Comparison of ENCODE assay signal across 8 mouse cellular contexts in the genomic region with DNA sequence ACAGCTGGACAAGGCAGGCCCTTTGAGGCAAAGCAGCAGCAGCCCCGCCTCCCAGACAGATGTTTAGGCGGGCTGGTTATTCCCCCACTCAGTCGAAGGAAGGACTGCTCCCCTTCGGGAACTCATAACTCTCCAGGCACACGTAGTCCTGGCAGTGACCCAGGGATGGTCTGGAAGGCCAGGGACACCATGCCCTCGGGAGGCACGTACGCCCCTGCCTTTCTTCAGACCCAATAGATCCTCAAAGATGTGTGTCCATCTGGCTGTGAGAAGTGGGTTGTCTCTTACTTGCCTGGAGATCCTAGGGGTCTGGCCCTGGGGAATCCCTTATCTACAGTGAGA. TPM values are rescaled to one million over a fixed set of nuclear protein-coding genes. Genes with fewer than 3 reads are reported as not detected.
DNase-seq lines count a peak whose midpoint lies in the region; ATAC-seq and TF ChIP-seq lines count a peak whose summit lies in the region.

No protein-coding gene starts in this region.

- H3K4me3 ChIP-seq in heart, embryonic 14.5 days (ENCODE audit: control insufficient read depth in 1 of 2, insufficient read depth in 1 of 2, low read depth in 1 of 2, low read length in 2 of 2), result peak overlapping the region; percentile 6 to 77; a peak in 3 of 4 replicates
- H3K4me3 ChIP-seq in ES-E14 (ENCODE audit: insufficient read depth in 1 of 2, low read depth in 1 of 2, low read length in 2 of 2, poor library complexity in 1 of 2, severe bottlenecking in 1 of 2), result peak overlapping the region; percentile 34 to 59; a peak in 3 of 4 replicates
- peak overlapping the region; percentile 42 for H3K4me3 ChIP-seq in forebrain, postnatal 0 days (ENCODE audit: low read depth, low read length)
- no peak overlapping the region for H3K4me3 ChIP-seq in macrophage (ENCODE audit: inconsistent target)

- H3K27ac ChIP-seq in heart, embryonic 14.5 days (replicated peaks in 1 of 2; ENCODE audit: control insufficient read depth in 1 of 2, insufficient read depth in 1 of 2, low read depth in 2 of 2, low read length in 2 of 2), result peak overlapping the region; percentile 88 to 93
- no peak overlapping the region for H3K27ac ChIP-seq in ES-E14 (ENCODE audit: insufficient read depth, low read depth, low read length, poor library complexity, severe bottlenecking)
- H3K27ac ChIP-seq in forebrain, postnatal 0 days (ENCODE audit: low read depth, low read length), result no peak overlapping the region
- peak overlapping the region; percentile 37 for H3K27ac ChIP-seq in macrophage

- DNase-seq in heart, adult 11 months, result no peak
- DNase-seq in ES-E14 (ENCODE audit: low read depth, low spot score), result no peak
- no peak for DNase-seq in forebrain, postnatal 0 days
- no peak for DNase-seq in right cerebral cortex, adult 2 months (ENCODE audit: low spot score in 2 of 2)
- no peak for DNase-seq in kidney, adult 9 months
- no peak for DNase-seq in retina, postnatal 1 day

- in situ Hi-C loops in ES-E14 (cut with MboI; ENCODE audit: low sequenced_read_pairs in 2 of 2, unreplicated experiment in 2 of 2), result no loop called here

- peak overlapping the region; percentile 92 for H3K4me2 ChIP-seq in heart, embryonic 14.5 days (ENCODE audit: low read length)
- H3K4me2 ChIP-seq in forebrain, postnatal 0 days (ENCODE audit: low read depth), result peak overlapping the region; percentile 71

- 0 out of 2 replicates have a peak, but pooled peaks cover 11% of the 10 kb centered on the region for H3K36me3 ChIP-seq in heart, embryonic 14.5 days (ENCODE audit: control insufficient read depth, insufficient read depth, low read length)
- peaks cover 16% of the 10 kb centered on the region for H3K36me3 ChIP-seq in ES-E14 (ENCODE audit: control insufficient read depth, insufficient read depth, low read length, poor library complexity, severe bottlenecking)
- no peaks in the 10 kb centered on the region; the same call in 1 of the 2 replicates for H3K36me3 ChIP-seq in forebrain, postnatal 0 days (ENCODE audit: insufficient read depth)
- no peaks in the 10 kb centered on the region for H3K36me3 ChIP-seq in macrophage (ENCODE audit: inconsistent target)

- H3K79me2 ChIP-seq in macrophage (ENCODE audit: inconsistent target), result no peaks in the 10 kb centered on the region

- 4% methylated on average over 8 of the region's 8 CpGs for WGBS in heart, embryonic 14.5 days
- 8% methylated on average over 8 of the region's 8 CpGs for WGBS in forebrain, postnatal 0 days
- WGBS in macrophage (ENCODE audit: missing documents), result 28% methylated on average over 8 of the region's 8 CpGs

- no peaks in the 10 kb centered on the region for H3K9me3 ChIP-seq in heart, embryonic 14.5 days (ENCODE audit: control insufficient read depth, low read length)
- no peaks in the 10 kb centered on the region for H3K9me3 ChIP-seq in ES-E14 (ENCODE audit: control insufficient read depth, insufficient read depth, low read depth, low read length)
- no peaks in the 10 kb centered on the region for H3K9me3 ChIP-seq in forebrain, postnatal 0 days (ENCODE audit: low read length)

- no peak for ATAC-seq in heart, embryonic 14.5 days (ENCODE audit: insufficient number of reproducible peaks, insufficient read depth, low FRiP score, low read depth)
- ATAC-seq in forebrain, postnatal 0 days, result no peak

- no peaks in the 10 kb centered on the region for H3K27me3 ChIP-seq in heart, embryonic 14.5 days (ENCODE audit: control insufficient read depth, insufficient read depth, low read length)
- no peaks in the 10 kb centered on the region for H3K27me3 ChIP-seq in forebrain, postnatal 0 days (ENCODE audit: insufficient read depth, low read length)

- TF ChIP-seq CTCF in forebrain, postnatal 0 days (IDR thresholded peaks at IDR 0.05; ENCODE audit: low read depth), result no peak

- peak overlapping the region; percentile 63; the same call in 1 of the 2 replicates for H3K9ac ChIP-seq in heart, embryonic 14.5 days (ENCODE audit: low read length)
- peak overlapping the region; percentile 36; the same call in 1 of the 2 replicates for H3K9ac ChIP-seq in ES-E14 (ENCODE audit: insufficient read depth, low read depth, low read length, poor library complexity, severe bottlenecking)
- H3K9ac ChIP-seq in forebrain, postnatal 0 days, result peak overlapping the region; percentile 53

- H3K4me1 ChIP-seq in heart, embryonic 14.5 days (ENCODE audit: control insufficient read depth in 2 of 2, insufficient read depth in 2 of 2, low read length in 2 of 2), result peaks cover 15 to 21% of the 10 kb centered on the region in 2 experiments
- peaks cover 0 to 20% of the 10 kb centered on the region in 2 experiments; a peak in 3 of 4 replicates for H3K4me1 ChIP-seq in ES-E14 (ENCODE audit: control insufficient read depth in 2 of 2, insufficient read depth in 2 of 2, low read length in 2 of 2, poor library complexity in 1 of 2)
- peaks cover 5% of the 10 kb centered on the region; the same call in 1 of the 2 replicates for H3K4me1 ChIP-seq in forebrain, postnatal 0 days (ENCODE audit: insufficient read depth)

TF ChIP-seq in ES-E14, 5 proteins besides CTCF, POLR2A, EP300 and RAD21:
- no peak for TF ChIP-seq ZC3H11A (IDR thresholded peaks at IDR 0.05; ENCODE audit: borderline replicate concordance, low read depth, low read length)
- no peak for TF ChIP-seq HCFC1 (IDR thresholded peaks at IDR 0.05; ENCODE audit: borderline replicate concordance, insufficient read depth, low read length)
- no peak for TF ChIP-seq ZNF384 (IDR thresholded peaks at IDR 0.05; ENCODE audit: low read depth, low read length)
- TF ChIP-seq CHD2 (IDR thresholded peaks at IDR 0.05; ENCODE audit: low read depth, low read length), result no peak
- TF ChIP-seq MAFK (IDR thresholded peaks at IDR 0.05; ENCODE audit: insufficient read depth, low read depth, low read length), result no peak

RNA-seq across cellular contexts. Expression of gene Rassf7, which starts 6.4 kb away (rescaled TPM):
- polyA plus RNA-seq in heart, embryonic 14.5 days (2014; fragmentation: Nextera tagmentation; extraction: Ambion mirVana), result 12.1 and 12.4 TPM in 2 replicates
- 32.2 and 44.3 TPM in 2 replicates for total RNA-seq in ES-E14 (2012; rRNA removed)
- total RNA-seq in forebrain, postnatal 0 days (2014; rRNA removed), result 13.3 and 15.8 TPM in 2 replicates
- 15.6 and 19.1 TPM in 2 replicates for polyA plus RNA-seq in forebrain, postnatal 0 days (2015; fragmentation: Nextera tagmentation; extraction: Ambion mirVana)
- 1 to 10 TPM in 13 of 26 experiments, under 1 TPM in 1, not detected in 12; 0.41 to 5.6 (median 2.0) TPM for total RNA-seq in macrophage (2018; cell fraction: chromatin; rRNA removed)
- total RNA-seq in macrophage (2018; cell fraction: cytosol; rRNA removed), result 1 to 10 TPM in 13 of 26 experiments, under 1 TPM in 13; 0.28 to 1.6 (median 1.0) TPM
- 1 to 10 TPM in 14 of 26 experiments, under 1 TPM in 4, not detected in 8; 0.30 to 2.6 (median 1.3) TPM for total RNA-seq in macrophage (2018; cell fraction: nucleus; rRNA removed)
- 0.60 to 3.0 TPM (median 2.4 TPM) in 3 replicates for polyA plus RNA-seq in macrophage (2018)

RNA-seq across cellular contexts. Expression of gene Phrf1, which starts 6.5 kb away (rescaled TPM):
- 41.3 and 44.4 TPM in 2 replicates for polyA plus RNA-seq in heart, embryonic 14.5 days (2014; fragmentation: Nextera tagmentation; extraction: Ambion mirVana)
- total RNA-seq in ES-E14 (2012; rRNA removed), result 101 and 107 TPM in 2 replicates
- 50.2 and 53.8 TPM in 2 replicates for total RNA-seq in forebrain, postnatal 0 days (2014; rRNA removed)
- 26.1 and 35.8 TPM in 2 replicates for polyA plus RNA-seq in forebrain, postnatal 0 days (2015; fragmentation: Nextera tagmentation; extraction: Ambion mirVana)
- total RNA-seq in macrophage (2018; cell fraction: chromatin; rRNA removed), result 100 to 1,000 TPM in 25 of 26 experiments, 10 to 100 TPM in 1; 97.8 to 209 (median 159) TPM
- total RNA-seq in macrophage (2018; cell fraction: cytosol; rRNA removed), result 10 to 100 TPM; 30.1 to 57.3 (median 44.3) TPM
- total RNA-seq in macrophage (2018; cell fraction: nucleus; rRNA removed), result 100 to 1,000 TPM in 16 of 26 experiments, 10 to 100 TPM in 10; 80.5 to 153 (median 109) TPM
- polyA plus RNA-seq in macrophage (2018), result 36.7 to 44.4 TPM (median 42.6 TPM) in 3 replicates

RNA-seq across cellular contexts. Expression of gene Lmntd2, which starts 8.2 kb away (rescaled TPM):
- 0.46 and 0.62 TPM in 2 replicates for polyA plus RNA-seq in heart, embryonic 14.5 days (2014; fragmentation: Nextera tagmentation; extraction: Ambion mirVana)
- 4.0 and 6.4 TPM in 2 replicates for total RNA-seq in ES-E14 (2012; rRNA removed)
- total RNA-seq in forebrain, postnatal 0 days (2014; rRNA removed), result 0.62 TPM in 1 of 2 replicates, not detected in the other
- polyA plus RNA-seq in forebrain, postnatal 0 days (2015; fragmentation: Nextera tagmentation; extraction: Ambion mirVana), result 0.15 and 0.33 TPM in 2 replicates
- total RNA-seq in macrophage (2018; cell fraction: chromatin; rRNA removed), result under 1 TPM in 5 of 26 experiments, not detected in 21; 0.31 to 0.45 (median 0.41) TPM
- total RNA-seq in macrophage (2018; cell fraction: cytosol; rRNA removed), result not detected
- under 1 TPM in 5 of 26 experiments, not detected in 21; 0.22 to 0.33 (median 0.26) TPM for total RNA-seq in macrophage (2018; cell fraction: nucleus; rRNA removed)
- not detected in 3 replicates for polyA plus RNA-seq in macrophage (2018)

RNA-seq across cellular contexts. Expression of gene Lrrc56, which starts 28.1 kb away (rescaled TPM):
- polyA plus RNA-seq in heart, embryonic 14.5 days (2014; fragmentation: Nextera tagmentation; extraction: Ambion mirVana), result 1.6 and 2.8 TPM in 2 replicates
- total RNA-seq in ES-E14 (2012; rRNA removed), result 3.3 and 3.9 TPM in 2 replicates
- 11.1 and 11.7 TPM in 2 replicates for total RNA-seq in forebrain, postnatal 0 days (2014; rRNA removed)
- 10.2 and 10.7 TPM in 2 replicates for polyA plus RNA-seq in forebrain, postnatal 0 days (2015; fragmentation: Nextera tagmentation; extraction: Ambion mirVana)
- total RNA-seq in macrophage (2018; cell fraction: chromatin; rRNA removed), result 10 to 100 TPM in 10 of 26 experiments, 1 to 10 TPM in 16; 1.0 to 16.7 (median 8.6) TPM
- total RNA-seq in macrophage (2018; cell fraction: cytosol; rRNA removed), result 1 to 10 TPM; 1.8 to 4.6 (median 2.9) TPM
- total RNA-seq in macrophage (2018; cell fraction: nucleus; rRNA removed), result 10 to 100 TPM in 5 of 26 experiments, 1 to 10 TPM in 21; 1.3 to 13.9 (median 6.0) TPM
- polyA plus RNA-seq in macrophage (2018), result 1.2 to 3.9 TPM (median 2.3 TPM) in 3 replicates

RNA-seq across cellular contexts. Expression of gene Hras, which starts 28.3 kb away (rescaled TPM):
- polyA plus RNA-seq in heart, embryonic 14.5 days (2014; fragmentation: Nextera tagmentation; extraction: Ambion mirVana), result 93.9 and 96.7 TPM in 2 replicates
- 130 and 133 TPM in 2 replicates for total RNA-seq in ES-E14 (2012; rRNA removed)
- 103 and 149 TPM in 2 replicates for total RNA-seq in forebrain, postnatal 0 days (2014; rRNA removed)
- 198 and 199 TPM in 2 replicates for polyA plus RNA-seq in forebrain, postnatal 0 days (2015; fragmentation: Nextera tagmentation; extraction: Ambion mirVana)
- total RNA-seq in macrophage (2018; cell fraction: chromatin; rRNA removed), result 10 to 100 TPM in 13 of 26 experiments, 1 to 10 TPM in 12, not detected in 1; 1.5 to 31.4 (median 10.9) TPM
- total RNA-seq in macrophage (2018; cell fraction: cytosol; rRNA removed), result 10 to 100 TPM; 40.7 to 70.9 (median 56.1) TPM
- total RNA-seq in macrophage (2018; cell fraction: nucleus; rRNA removed), result 10 to 100 TPM in 21 of 26 experiments, 1 to 10 TPM in 5; 6.3 to 34.2 (median 15.0) TPM
- polyA plus RNA-seq in macrophage (2018), result 31.1 to 73.7 TPM (median 35.0 TPM) in 3 replicates

Comparison
In these comparisons a context has a peak if more than half of its experiments do, and no peak if none do; other contexts are left out.
1. H3K27ac ChIP-seq: peak in heart, embryonic 14.5 days (2 of 2) and macrophage (single experiment); none in ES-E14 (single experiment) and forebrain, postnatal 0 days (single experiment).
2. Peak in every context shown above with its lines, with median percentiles within 50 percentile points of each other: H3K9ac ChIP-seq.